Mouse (Mus musculus) intestine, embryonic 14.5 days (tissue): ENCODE data around the gene Trib3. TPM values are rescaled to one million over a fixed set of nuclear protein-coding genes. Genes with fewer than 3 reads are reported as not detected.

Experiments
- ATAC-seq: fragments of 200-750 bp; cut with Nextera tagmentation; replicated peaks from 2 replicates; pipeline ENCODE4 v1.8.0; 2017; ENCODE audit warnings: low read depth, moderate number of reproducible peaks, moderate TSS enrichment, moderate library complexity; ENCODE audit not compliant: low FRiP score, low TSS enrichment
- DNase-seq: peaks from one replicate; pipeline ENCODE4 v3.0.0-alpha.2; 2018; ENCODE audit warnings: low spot score
- H3K27ac ChIP-seq: fragments of 300-500 bp; sonication (generic); 2 replicates; pipeline ENCODE4 v1.5.1; 2014; ENCODE audit warnings: low read depth, mild to moderate bottlenecking, control low read depth
- H3K27me3 ChIP-seq: fragments of 300-500 bp; sonication (generic); replicated peaks from 2 replicates; pipeline ENCODE4 v1.6.1; 2014; ENCODE audit warnings: low read length, control low read depth; ENCODE audit not compliant: control insufficient read depth, insufficient read depth
- H3K36me3 ChIP-seq: fragments of 300-500 bp; sonication (generic); 2 replicates; pipeline ENCODE4 v1.6.1; 2014; ENCODE audit warnings: low read length, control low read depth; ENCODE audit not compliant: control insufficient read depth, insufficient read depth
- H3K4me1 ChIP-seq: fragments of 300-500 bp; sonication (generic); replicated peaks from 2 replicates; pipeline ENCODE4 v1.6.1; 2014; ENCODE audit warnings: low read length, control low read depth, mixed read lengths; ENCODE audit not compliant: control insufficient read depth, insufficient read depth
- H3K4me2 ChIP-seq: fragments of 300-500 bp; sonication (generic); 2 replicates; pipeline ENCODE4 v1.6.1; 2014; ENCODE audit warnings: low read length
- H3K4me3 ChIP-seq: fragments of 300-500 bp; sonication (generic); 2 replicates; pipeline ENCODE4 v1.5.1; 2014; ENCODE audit warnings: low read depth, low read length, control low read depth, mixed read lengths
- H3K9ac ChIP-seq: fragments of 300-500 bp; sonication (generic); 2 replicates; pipeline ENCODE4 v1.6.1; 2014; ENCODE audit warnings: mild to moderate bottlenecking, low read length
- H3K9me3 ChIP-seq: fragments of 300-500 bp; sonication (generic); 2 replicates; pipeline ENCODE4 v1.6.1; 2016; ENCODE audit warnings: low read length, control low read depth; ENCODE audit not compliant: control insufficient read depth
- WGBS: fragments of 180-500 bp; shearing (Covaris S2); extraction: QIAGEN DNeasy Blood & Tissue Kit; methylation state at CpG from one replicate; pipeline ENCODE4 v1.1.7; 2014; 5-methylcytosine and 5-hydroxymethylcytosine counted together
- polyA plus RNA-seq: library from polyadenylated mRNA; unstranded; fragments of >200 nt; fragmentation: Nextera tagmentation; extraction: Ambion mirVana; gene quantifications from 2 replicates; pipeline ENCODE4 v1.2.1, GENCODE M21; 2014

The Trib3 gene
- polyA plus RNA-seq, result 1.8 and 2.8 TPM in 2 replicates

DNA sequence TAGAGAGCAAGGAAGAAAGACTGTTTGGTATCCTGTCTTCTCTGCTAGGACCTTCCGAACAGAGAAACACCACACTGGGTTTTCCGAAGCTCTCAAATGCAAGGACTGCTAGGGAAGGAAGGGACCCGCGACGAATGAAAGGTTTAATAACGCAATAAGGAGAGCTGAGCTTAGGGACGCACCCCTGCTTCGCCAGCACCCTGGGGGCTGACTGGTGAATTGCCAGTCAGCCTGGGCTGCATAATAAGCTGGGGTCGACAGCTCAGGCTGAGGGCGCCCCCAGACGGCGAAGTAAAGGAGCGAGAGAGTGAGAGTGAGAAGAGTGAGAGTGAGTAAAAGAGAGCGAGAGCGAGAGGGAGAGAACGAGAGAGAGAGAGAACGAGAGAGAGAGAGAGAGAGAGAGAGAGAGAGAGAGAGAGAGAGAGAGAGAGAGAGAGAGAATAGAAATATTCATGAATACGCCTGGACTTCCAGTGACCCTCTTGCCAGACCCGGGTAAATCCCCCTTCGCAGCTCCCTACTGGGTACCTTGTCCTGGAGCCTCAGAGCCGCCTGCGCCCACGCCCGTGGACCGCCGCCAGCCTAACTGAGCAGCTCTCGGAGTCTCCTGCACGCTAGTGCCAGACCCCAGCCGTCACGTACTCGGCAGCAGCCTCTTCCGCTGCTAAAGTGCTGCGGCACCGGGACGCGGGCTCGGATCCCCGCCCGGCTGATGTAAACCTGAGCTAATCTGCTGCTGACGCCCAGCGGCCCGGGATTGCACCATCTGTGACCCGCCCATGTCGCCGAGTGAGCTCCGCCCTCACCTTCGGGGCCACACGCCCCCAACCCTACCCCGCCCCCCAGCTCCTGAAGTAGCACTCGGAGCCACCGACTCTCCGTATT, at the start of gene Trib3:
Trib3 (minus strand) TSS at position 704 of the 885 bp plus-strand sequence.
- WGBS, result 1% methylated on average over 52 of the region's 52 CpGs
- ATAC-seq (peak; percentile 85), DNase-seq (peak; percentile 84)
- no peaks in the 10 kb centered on the region for H3K9me3 ChIP-seq
- H3K27me3 ChIP-seq, result no peaks in the 10 kb centered on the region
- peak within 1 kb of the TSS; percentile 56 for H3K4me3 ChIP-seq
- no peaks in the 10 kb centered on the region for H3K36me3 ChIP-seq
- H3K4me1 ChIP-seq, result 0 out of 2 replicates have a peak, but pooled peaks cover 3% of the 10 kb centered on the region
- H3K9ac ChIP-seq, result peak within 1 kb of the TSS; percentile 49
- peak within 1 kb of the TSS; percentile 97 for H3K4me2 ChIP-seq
- no peak within 1 kb of the TSS for H3K27ac ChIP-seq

DNA sequence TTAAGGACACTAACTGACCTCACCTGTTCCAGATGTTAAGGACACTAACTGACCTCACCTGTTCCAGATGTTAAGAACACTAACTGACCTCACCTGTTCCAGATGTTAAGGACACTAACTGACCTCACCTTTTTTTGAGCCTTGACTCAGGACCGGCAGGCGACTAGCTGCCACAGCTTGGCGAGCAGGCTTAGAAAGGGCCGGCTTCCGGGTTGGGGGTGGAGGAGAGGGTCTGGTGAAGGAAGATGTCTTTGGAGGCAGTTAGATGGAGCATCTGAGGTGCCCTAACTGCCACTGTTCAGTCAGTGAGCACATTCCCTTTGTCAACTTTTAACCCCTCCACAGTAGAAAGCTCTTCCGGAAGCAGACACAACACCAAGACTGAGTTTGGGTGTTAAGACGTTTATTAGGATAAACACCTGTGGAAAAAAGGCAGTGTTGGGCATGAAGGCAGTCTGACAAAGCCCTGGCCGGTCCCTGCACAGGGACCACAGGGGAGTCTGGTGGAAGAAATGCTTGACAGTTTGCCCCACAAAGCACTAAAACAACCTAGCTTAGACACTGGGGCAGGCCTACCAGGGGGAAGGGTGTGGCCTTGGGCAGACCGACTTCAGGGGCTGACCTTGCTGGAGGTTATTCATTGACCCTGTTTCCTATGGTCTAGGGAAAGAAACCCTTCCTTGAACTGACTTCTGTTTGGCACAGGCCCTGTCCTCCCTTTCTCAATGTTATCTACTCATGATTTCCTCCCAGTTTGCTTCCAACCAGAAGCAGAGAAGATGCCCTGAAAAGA, 49.6 kb upstream of the Trib3 start:
- H3K36me3 ChIP-seq, result peaks cover 17% of the 10 kb centered on the region; the same call in 1 of the 2 replicates
- ATAC-seq (no peak), DNase-seq (no peak)
- H3K4me3 ChIP-seq, result no peak overlapping the region
- H3K9me3 ChIP-seq, result no peaks in the 10 kb centered on the region
- H3K27ac ChIP-seq, result no peak overlapping the region
- no peaks in the 10 kb centered on the region for H3K27me3 ChIP-seq
- peaks cover 27% of the 10 kb centered on the region for H3K4me1 ChIP-seq
- no peak overlapping the region for H3K9ac ChIP-seq
- WGBS, result 41% methylated on average over 9 of the region's 9 CpGs
- peak overlapping the region; percentile 18; the same call in 1 of the 2 replicates for H3K4me2 ChIP-seq

DNA sequence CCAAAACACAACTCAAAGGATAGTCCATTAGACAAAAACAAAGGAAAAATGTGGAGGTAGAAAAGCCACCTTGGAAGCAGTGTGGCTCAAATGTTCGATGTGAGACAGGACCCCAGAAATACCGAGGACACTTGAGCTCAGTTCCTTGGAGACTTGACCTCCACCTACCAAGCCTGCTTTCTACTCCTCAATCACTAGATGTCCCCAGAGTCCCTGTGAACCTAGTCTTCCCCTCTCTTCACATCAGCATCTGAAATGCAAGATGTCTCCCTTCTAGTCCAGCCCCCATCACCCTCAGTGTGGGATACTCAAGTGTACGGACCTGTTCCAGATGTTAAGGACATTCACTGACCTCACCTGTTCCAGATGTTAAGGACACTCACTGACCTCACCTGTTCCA, 49.0 kb upstream of the Trib3 start:
- no peak overlapping the region for H3K4me3 ChIP-seq
- no peak for DNase-seq
- H3K4me2 ChIP-seq, result no peak overlapping the region
- no peaks in the 10 kb centered on the region for H3K27me3 ChIP-seq
- no peak overlapping the region for H3K9ac ChIP-seq
- 16% methylated on average over 3 of the region's 3 CpGs for WGBS
- H3K27ac ChIP-seq, result no peak overlapping the region
- no peak for ATAC-seq
- peaks cover 17% of the 10 kb centered on the region; the same call in 1 of the 2 replicates for H3K36me3 ChIP-seq
- no peaks in the 10 kb centered on the region for H3K9me3 ChIP-seq
- H3K4me1 ChIP-seq, result peaks cover 27% of the 10 kb centered on the region

DNA sequence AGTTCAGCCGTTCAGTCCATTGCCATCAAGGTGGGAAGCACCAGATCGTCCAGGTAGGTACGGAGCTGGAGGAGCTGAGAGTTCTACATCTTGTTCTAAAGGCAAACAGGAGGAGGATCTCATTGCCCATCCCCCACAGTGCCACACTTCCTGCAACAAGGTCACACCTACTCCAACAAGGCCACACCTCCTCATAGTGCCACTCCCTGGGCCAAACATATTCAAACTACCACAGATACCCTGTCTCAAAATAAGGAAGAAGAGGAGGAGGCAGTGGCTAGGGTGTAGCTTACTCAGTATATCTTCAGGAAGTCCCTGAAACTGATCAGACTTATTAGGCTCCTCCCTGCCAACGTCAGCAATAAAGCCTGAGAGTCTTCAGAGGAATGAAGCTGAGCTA, 40.4 kb upstream of the Trib3 start:
- Histone ChIP-seq H3K4me3 (no peak overlapping the region), H3K4me2 (no peak overlapping the region), H3K36me3 (no peaks in the 10 kb centered on the region), H3K27me3 (no peaks in the 10 kb centered on the region), H3K4me1 (no peaks in the 10 kb centered on the region), H3K9ac (no peak overlapping the region), H3K27ac (no peak overlapping the region), H3K9me3 (no peaks in the 10 kb centered on the region)
- ATAC-seq, result no peak
- 82% methylated on average over 4 of the region's 4 CpGs for WGBS
- no peak for DNase-seq

DNA sequence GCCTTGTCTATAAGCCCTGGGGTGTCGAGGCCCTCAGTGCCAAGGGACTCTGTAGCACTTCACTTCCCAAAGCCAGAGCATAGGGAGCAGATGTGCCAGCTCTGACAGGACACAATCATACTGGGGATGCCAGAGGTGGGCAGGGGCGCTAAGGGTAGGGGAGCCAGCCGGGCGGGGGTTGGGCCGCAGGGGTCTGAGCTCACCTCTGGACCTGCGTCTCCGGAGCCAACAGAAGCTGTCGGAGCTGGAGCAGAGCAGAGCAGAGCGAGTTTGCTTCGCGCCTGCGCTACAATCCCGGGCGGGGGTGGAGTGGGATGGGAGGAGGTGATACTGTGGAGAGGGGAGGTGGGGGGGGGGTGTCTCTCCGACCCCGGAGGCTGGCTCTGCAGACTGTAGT, 32.5 kb upstream of the Trib3 start, which contains the start of gene Nrsn2:
Nrsn2 (minus strand) TSS at position 294 of the 397 bp plus-strand sequence.
- DNase-seq (peak; percentile 63), ATAC-seq (peak; percentile 54)
- Histone ChIP-seq H3K36me3 (no peaks in the 10 kb centered on the region), H3K9me3 (no peaks in the 10 kb centered on the region), H3K27me3 (0 out of 2 replicates have a peak, but pooled peaks cover 6% of the 10 kb centered on the region), H3K9ac (no peak within 1 kb of the TSS), H3K4me3 (peak within 1 kb of the TSS; percentile 15), H3K27ac (no peak within 1 kb of the TSS), H3K4me1 (peaks cover 16% of the 10 kb centered on the region; the same call in 1 of the 2 replicates), H3K4me2 (peak within 1 kb of the TSS; percentile 36)
- 3% methylated on average over 16 of the region's 16 CpGs for WGBS

DNA sequence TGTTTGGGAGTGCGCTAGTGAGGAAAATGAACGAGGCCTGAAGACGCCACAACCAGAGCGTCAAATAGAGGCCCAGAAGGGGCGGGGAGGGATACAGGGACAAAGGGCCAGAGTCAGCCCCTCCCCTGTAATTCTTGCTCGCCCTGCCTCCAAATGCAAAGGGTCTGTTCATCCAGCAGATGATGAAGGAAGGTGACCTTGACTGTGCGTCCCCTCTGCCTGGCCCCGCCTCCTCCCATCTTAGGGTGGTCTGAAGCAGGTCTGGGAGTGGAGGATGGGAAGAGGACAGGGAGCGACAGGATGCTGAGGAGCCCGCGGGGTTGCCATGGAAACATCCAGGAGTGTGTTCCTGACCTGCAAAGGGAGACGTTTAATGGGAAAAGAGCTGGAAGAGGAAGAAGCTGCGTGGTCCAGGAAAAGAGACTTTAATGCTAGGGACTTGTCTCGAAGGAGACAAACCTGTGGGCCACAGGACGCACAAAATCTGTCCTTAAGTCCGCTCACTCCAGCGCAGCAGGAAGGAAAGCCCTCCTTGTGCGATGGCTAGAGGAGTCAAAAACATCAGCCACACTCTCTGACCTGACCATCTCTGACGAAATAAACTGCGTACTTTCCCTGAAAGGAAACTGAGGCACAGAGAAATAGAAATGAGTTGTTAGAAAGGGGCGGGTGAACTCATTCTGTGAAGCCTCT, 32.0 kb upstream of the Trib3 start:
- Histone ChIP-seq H3K36me3 (no peaks in the 10 kb centered on the region), H3K4me3 (no peak overlapping the region), H3K4me2 (peak overlapping the region; percentile 36), H3K9me3 (no peaks in the 10 kb centered on the region), H3K27ac (no peak overlapping the region), H3K27me3 (0 out of 2 replicates have a peak, but pooled peaks cover 6% of the 10 kb centered on the region), H3K9ac (no peak overlapping the region), H3K4me1 (peaks cover 16% of the 10 kb centered on the region; the same call in 1 of the 2 replicates)
- DNase-seq (peak; percentile 67), ATAC-seq (peak; percentile 65; the same call in 1 of the 2 replicates)
- 8% methylated on average over 21 of the region's 21 CpGs for WGBS

DNA sequence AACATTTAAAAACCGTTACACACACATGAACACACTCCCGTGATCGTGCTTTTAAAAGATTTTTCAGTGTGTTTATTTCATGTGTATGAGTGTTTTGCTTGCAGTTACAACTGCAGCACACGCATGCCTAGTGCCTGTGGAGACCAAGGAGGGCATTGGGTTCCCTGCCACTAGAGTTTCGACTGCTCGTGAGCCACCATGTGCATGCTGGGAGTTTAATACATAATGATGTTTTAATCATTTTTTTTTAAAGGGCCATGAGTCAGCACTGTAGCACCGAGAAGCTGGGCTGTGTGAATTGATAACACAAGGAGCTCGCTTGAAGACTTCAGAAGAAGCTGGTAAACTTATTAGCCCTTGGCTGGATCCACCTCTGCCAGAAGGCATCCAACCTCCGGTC, 29.7 kb upstream of the Trib3 start:
- Histone ChIP-seq H3K4me1 (peaks cover 16% of the 10 kb centered on the region; the same call in 1 of the 2 replicates), H3K4me3 (no peak overlapping the region), H3K9ac (no peak overlapping the region), H3K9me3 (no peaks in the 10 kb centered on the region), H3K27me3 (0 out of 2 replicates have a peak, but pooled peaks cover 6% of the 10 kb centered on the region), H3K36me3 (no peaks in the 10 kb centered on the region), H3K4me2 (no peak overlapping the region), H3K27ac (no peak overlapping the region)
- DNase-seq (no peak), ATAC-seq (no peak)
- 77% methylated on average over 9 of the region's 9 CpGs for WGBS

DNA sequence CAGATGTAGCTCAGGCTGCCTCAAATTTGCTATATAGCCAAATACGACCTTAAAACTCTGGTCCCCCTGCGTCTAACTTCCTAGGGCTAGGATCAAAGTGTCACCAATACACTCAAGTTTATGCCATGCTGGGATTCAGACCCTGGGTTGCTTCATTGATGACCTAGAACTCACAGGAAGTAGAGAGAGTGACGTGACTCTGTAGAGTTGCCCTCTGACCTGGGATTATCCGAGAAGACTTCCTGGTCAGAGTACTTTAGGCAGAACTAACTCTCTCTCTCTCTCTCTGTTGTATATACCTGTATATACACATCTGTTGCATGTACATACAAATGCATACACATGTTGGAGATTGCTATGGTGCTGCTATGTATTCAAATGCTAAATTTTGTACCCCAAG, 28.8 kb upstream of the Trib3 start:
- no peaks in the 10 kb centered on the region for H3K36me3 ChIP-seq
- ATAC-seq (no peak), DNase-seq (no peak)
- H3K4me1 ChIP-seq, result peaks cover 16% of the 10 kb centered on the region; the same call in 1 of the 2 replicates
- no peak overlapping the region for H3K9ac ChIP-seq
- H3K9me3 ChIP-seq, result no peaks in the 10 kb centered on the region
- 64% methylated on average over 4 of the region's 4 CpGs for WGBS
- no peak overlapping the region for H3K4me3 ChIP-seq
- H3K27me3 ChIP-seq, result 0 out of 2 replicates have a peak, but pooled peaks cover 6% of the 10 kb centered on the region
- H3K27ac ChIP-seq, result no peak overlapping the region
- no peak overlapping the region for H3K4me2 ChIP-seq
